Mouse (Mus musculus) cerebellum, adult 2 months (tissue): ENCODE measurements at regions not wholly inside any gene's neighbourhood (a gene's known extent, or its start where the extent isn't known, plus 50 kb on each side); places are given as distances from the start of the nearest gene placed in this dataset.
A peak's percentile ranks its signal among the peaks of the same experiment; 100 is the strongest.

Experiments
- DNase-seq, 2 experiments: peaks; one replicate each; pipeline ENCODE4 v3.0.0; 2021
- H3K27ac ChIP-seq: fragments of 200-500 bp; 2 replicates; pipeline ENCODE4 v1.5.1; 2012; ENCODE audit warnings: low read length, control low read depth, inconsistent platforms; ENCODE audit not compliant: insufficient read depth
- H3K27me3 ChIP-seq: fragments of 200-500 bp; 2 replicates; pipeline ENCODE4 v1.6.1; 2012; ENCODE audit warnings: inconsistent platforms, mild to moderate bottlenecking, low read length, moderate library complexity; ENCODE audit not compliant: control insufficient read depth, insufficient read depth
- H3K4me1 ChIP-seq: fragments of 200-500 bp; 2 replicates; pipeline ENCODE4 v1.6.1; 2011; ENCODE audit warnings: low read length; ENCODE audit not compliant: control insufficient read depth, insufficient read depth
- H3K4me3 ChIP-seq: fragments of 200-500 bp; replicated peaks from 2 replicates; pipeline ENCODE3; 2011; ENCODE audit warnings: mild to moderate bottlenecking, low read depth, low read length, control low read depth; ENCODE audit not compliant: insufficient read depth
- CTCF ChIP-seq: fragments of 200-500 bp; IDR thresholded peaks from 2 replicates; pipeline ENCODE4 v1.5.1; 2011; ENCODE audit warnings: low read depth, mild to moderate bottlenecking, control low read depth, low read length, moderate library complexity, borderline replicate concordance; ENCODE audit not compliant: insufficient read depth
- POLR2A ChIP-seq: fragments of 200-500 bp; IDR thresholded peaks from 2 replicates; pipeline ENCODE4 v1.6.1; 2011; ENCODE audit warnings: low read length, control low read depth, borderline replicate concordance; ENCODE audit not compliant: insufficient read depth
- WGBS: fragments of 180-500 bp; shearing (Covaris S2); methylation state at CpG from one replicate; pipeline ENCODE4 v1.1.7; 2018; 5-methylcytosine and 5-hydroxymethylcytosine counted together

- DNase-seq: peak in 1 of 2 experiments; percentile 7
These were observed 188.0 kb upstream of the Ubl3 start for GRCm38 (mm10) chr5:148740366-148741266.

GRCm38 (mm10) chr5:148739672-148740071 lies 187.1 kb upstream of the Ubl3 start:
- TF ChIP-seq CTCF (no peak), POLR2A (no peak)
- Histone ChIP-seq H3K27ac (no peak overlapping the region), H3K27me3 (no peaks in the 10 kb centered on the region), H3K4me1 (no peaks in the 10 kb centered on the region), H3K4me3 (no peak overlapping the region)
- 88% methylated on average over 2 of the region's 2 CpGs for WGBS
- DNase-seq: no peak

More at GRCm38 (mm10) chr5:148740366-148741266, 188.0 kb upstream of the Ubl3 start:
- WGBS: 61% methylated on average over 15 of the region's 15 CpGs
- no peak overlapping the region for H3K4me3 ChIP-seq
- no peaks in the 10 kb centered on the region for H3K27me3 ChIP-seq
- no peaks in the 10 kb centered on the region for H3K4me1 ChIP-seq
- TF ChIP-seq CTCF (no peak), POLR2A (no peak)
- no peak overlapping the region for H3K27ac ChIP-seq

- H3K4me3 ChIP-seq: no peak overlapping the region
- no peak for DNase-seq
- no peaks in the 10 kb centered on the region for H3K4me1 ChIP-seq
- TF ChIP-seq POLR2A: no peak
- no peak for TF ChIP-seq CTCF
- no peaks in the 10 kb centered on the region for H3K27me3 ChIP-seq
- WGBS: 62% methylated on average over 3 of the region's 3 CpGs
- no peak overlapping the region for H3K27ac ChIP-seq
These were observed 186.6 kb upstream of the Ubl3 start for GRCm38 (mm10) chr5:148739141-148739540.

GRCm38 (mm10) chr5:148729541-148729940 lies 177.0 kb upstream of the Ubl3 start:
- WGBS: 11% methylated on average over 15 of the region's 15 CpGs
- Histone ChIP-seq H3K4me1 (no peaks in the 10 kb centered on the region; the same call in 1 of the 2 replicates), H3K4me3 (no peak overlapping the region), H3K27me3 (no peaks in the 10 kb centered on the region), H3K27ac (no peak overlapping the region)
- DNase-seq: no peak
- TF ChIP-seq CTCF (no peak), POLR2A (no peak)

DNA sequence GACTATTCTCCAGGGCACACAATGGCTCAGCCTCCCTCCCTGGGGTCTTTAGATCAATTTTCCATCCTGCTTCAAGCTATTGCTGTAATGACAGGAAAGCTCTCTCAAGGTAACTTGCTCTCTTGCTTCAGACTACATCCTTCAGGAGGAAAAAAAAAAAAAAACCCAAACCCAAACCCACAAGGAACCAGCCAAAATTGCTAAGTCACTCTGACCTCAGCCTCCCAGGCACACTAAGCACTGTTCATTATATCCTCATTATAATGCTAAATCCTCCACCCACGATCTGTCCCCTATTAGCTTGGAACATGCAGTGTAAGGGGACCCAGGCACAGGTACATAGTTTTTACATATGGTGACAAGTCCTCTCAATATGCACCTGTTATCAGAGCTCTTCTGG lies 175.9 kb upstream of the Ubl3 start:
- H3K27me3 ChIP-seq: no peaks in the 10 kb centered on the region
- no peak overlapping the region for H3K4me3 ChIP-seq
- H3K27ac ChIP-seq: no peak overlapping the region
- no peak for TF ChIP-seq CTCF
- no peak for TF ChIP-seq POLR2A
- 94% methylated on average over 1 of the region's 1 CpGs for WGBS
- no peaks in the 10 kb centered on the region; the same call in 1 of the 2 replicates for H3K4me1 ChIP-seq
- DNase-seq: no peak

GRCm38 (mm10) chr5:148726442-148726841 lies 173.9 kb upstream of the Ubl3 start:
- WGBS: 79% methylated on average over 7 of the region's 7 CpGs
- no peak for DNase-seq
- Histone ChIP-seq H3K27me3 (no peaks in the 10 kb centered on the region), H3K4me3 (no peak overlapping the region), H3K4me1 (no peaks in the 10 kb centered on the region; the same call in 1 of the 2 replicates), H3K27ac (no peak overlapping the region)
- TF ChIP-seq POLR2A (no peak), CTCF (0 out of 2 replicates have a peak, but pooled peaks have one; percentile 4)

DNA sequence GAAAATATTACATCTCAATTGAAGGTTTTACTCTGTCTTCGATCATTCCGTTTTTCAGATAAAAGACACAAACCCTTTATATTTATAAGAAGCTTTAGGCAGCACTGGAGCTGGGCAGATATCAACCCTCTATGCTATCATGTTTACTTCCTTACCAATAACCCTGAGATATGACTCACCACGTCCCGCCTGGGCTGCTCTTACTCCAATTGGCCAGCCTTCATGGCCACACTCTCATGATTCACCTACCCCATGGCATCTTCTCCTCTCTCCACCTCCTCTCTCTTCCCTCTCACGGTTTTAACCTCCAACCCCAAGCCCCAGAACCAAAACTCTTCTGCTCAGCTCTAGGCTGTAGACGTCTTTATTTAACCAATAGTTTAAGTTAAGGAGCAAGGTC lies 171.9 kb upstream of the Ubl3 start:
- DNase-seq: no peak
- TF ChIP-seq CTCF: no peak
- TF ChIP-seq POLR2A: no peak
- Histone ChIP-seq H3K27me3 (no peaks in the 10 kb centered on the region), H3K27ac (no peak overlapping the region), H3K4me3 (no peak overlapping the region), H3K4me1 (no peaks in the 10 kb centered on the region; the same call in 1 of the 2 replicates)
- 88% methylated on average over 6 of the region's 6 CpGs for WGBS

DNA sequence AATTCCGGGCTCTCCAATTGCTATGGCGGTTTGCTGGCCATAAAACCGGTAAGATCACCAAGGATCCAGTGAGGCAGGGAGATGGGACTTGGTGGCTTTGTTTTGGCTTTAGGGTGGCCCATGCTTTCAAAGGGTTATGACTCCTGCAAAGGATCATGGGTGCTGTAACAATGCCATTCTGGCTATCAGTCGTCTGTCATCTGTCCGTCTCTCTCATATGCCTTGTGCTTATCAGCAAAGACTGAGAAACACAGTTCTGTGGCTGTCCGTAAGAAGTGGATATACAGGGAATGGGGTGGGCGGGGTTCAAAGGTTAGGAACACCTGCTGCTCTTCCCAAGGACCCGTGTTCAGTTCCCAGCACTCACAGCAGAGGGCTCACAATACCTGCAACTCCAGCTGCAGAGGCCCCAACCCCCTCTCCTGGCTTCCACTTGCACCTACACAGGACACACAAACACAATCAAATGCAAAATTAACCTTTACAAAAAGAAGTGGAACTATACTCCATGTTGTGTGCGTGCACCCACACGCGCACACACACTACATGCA lies 171.2 kb upstream of the Ubl3 start:
- Histone ChIP-seq H3K27me3 (no peaks in the 10 kb centered on the region), H3K4me1 (no peaks in the 10 kb centered on the region), H3K4me3 (no peak overlapping the region), H3K27ac (no peak overlapping the region)
- DNase-seq: no peak
- 91% methylated on average over 11 of the region's 11 CpGs for WGBS
- TF ChIP-seq CTCF (no peak), POLR2A (no peak)
